10 mouse cellular contexts compared by ENCODE assay signal in the genomic region with DNA sequence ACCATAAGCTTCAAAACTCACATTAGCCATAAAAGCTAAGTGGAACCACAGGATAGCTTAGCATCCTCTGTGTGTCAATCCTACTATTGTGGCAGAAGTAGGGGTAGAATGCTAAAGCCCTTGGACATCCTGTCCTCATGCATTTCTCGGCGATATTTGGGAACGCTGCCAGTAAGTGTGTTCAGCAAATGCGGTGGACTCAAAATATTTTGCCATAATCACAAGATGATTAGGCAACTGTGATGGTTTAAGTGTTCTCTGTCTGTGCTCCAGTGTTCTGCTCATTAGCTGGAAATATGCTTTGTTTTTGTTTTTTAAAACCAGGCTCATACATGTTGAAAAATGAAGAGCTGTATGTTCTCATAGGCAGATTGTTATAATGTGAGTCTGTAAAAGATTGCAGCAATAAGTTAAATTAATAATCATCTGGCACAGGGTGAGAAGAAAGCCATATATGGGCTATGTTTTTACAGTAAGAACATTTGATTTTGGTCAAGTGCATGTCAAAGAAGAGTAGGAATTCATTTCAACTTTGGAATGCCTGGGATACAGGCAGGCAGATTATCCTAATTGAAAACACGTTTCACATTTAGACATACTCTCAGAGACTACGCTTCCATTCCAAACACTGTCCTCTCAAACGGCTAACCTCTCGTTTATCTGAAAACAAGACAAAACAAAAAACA. TPM values are rescaled to one million over a fixed set of nuclear protein-coding genes. Genes with fewer than 3 reads are reported as not detected.
A peak's percentile ranks its signal among the peaks of the same experiment; 100 is the strongest.
DNase-seq lines count a peak whose midpoint lies in the region; ATAC-seq and TF ChIP-seq lines count a peak whose summit lies in the region.
"Had no signal": no experiment of that assay in that cellular context is flagged by ENCODE, and none has a peak within 500 bp of the region (broad histone marks: within the 10 kb centered on the region; RNA-seq: fewer than 3 reads in every experiment).

No protein-coding gene starts in this region.

- no peaks in the 10 kb centered on the region for H3K4me1 ChIP-seq in embryonic facial prominence, embryonic 11.5 days (ENCODE audit: control insufficient read depth, insufficient read depth, low read length)
- H3K4me1 ChIP-seq in embryonic facial prominence, embryonic 10.5 days = peaks cover 13% of the 10 kb centered on the region; the same call in 1 of the 2 replicates
- H3K4me1 ChIP-seq in kidney, postnatal 0 days (replicated peaks; ENCODE audit: insufficient read depth, low read length) = no peaks in the 10 kb centered on the region
- H3K4me1 ChIP-seq in embryonic facial prominence, embryonic 13.5 days = peaks cover 20% of the 10 kb centered on the region
- H3K4me1 ChIP-seq: liver, embryonic 12.5 days had no signal

- no peak for TF ChIP-seq POLR2A in myocyte (IDR thresholded peaks at IDR 0.05; ENCODE audit: insufficient read length, low read depth)

- no peak overlapping the region for H3K9ac ChIP-seq in embryonic facial prominence, embryonic 11.5 days (replicated peaks; ENCODE audit: low read length)
- no peak overlapping the region for H3K9ac ChIP-seq in kidney, postnatal 0 days (ENCODE audit: low read depth, low read length)
- H3K9ac ChIP-seq in embryonic facial prominence, embryonic 13.5 days = no peak overlapping the region
- H3K9ac ChIP-seq: liver, embryonic 12.5 days had no signal

- no peak overlapping the region for H3ac ChIP-seq in myocyte (ENCODE audit: control insufficient read depth, insufficient read length)

- ATAC-seq in embryonic facial prominence, embryonic 11.5 days (replicated peaks; ENCODE audit: insufficient number of reproducible peaks, low FRiP score, low TSS enrichment, low read depth) = no peak
- ATAC-seq in kidney, postnatal 0 days (replicated peaks; ENCODE audit: low FRiP score, low read depth) = no peak
- ATAC-seq in embryonic facial prominence, embryonic 13.5 days (ENCODE audit: insufficient number of reproducible peaks, insufficient read depth, low FRiP score, low TSS enrichment, low read depth) = no peak
- ATAC-seq: hindbrain, embryonic 16.5 days; liver, embryonic 12.5 days had no signal

- TF ChIP-seq CTCF in kidney, postnatal 0 days (IDR thresholded peaks at IDR 0.05; ENCODE audit: low read depth) = no peak

- no peak overlapping the region for H3K4me3 ChIP-seq in embryonic facial prominence, embryonic 11.5 days (ENCODE audit: low read depth, low read length)
- no peak overlapping the region for H3K4me3 ChIP-seq in embryonic facial prominence, embryonic 10.5 days
- H3K4me3 ChIP-seq in kidney, postnatal 0 days (replicated peaks; ENCODE audit: low read depth, low read length) = no peak overlapping the region
- no peak overlapping the region for H3K4me3 ChIP-seq in embryonic facial prominence, embryonic 13.5 days
- no peak overlapping the region for H3K4me3 ChIP-seq in myocyte
- H3K4me3 ChIP-seq: liver, embryonic 12.5 days had no signal

- peak; percentile 40 for DNase-seq in embryonic facial prominence, embryonic 11.5 days (ENCODE audit: low spot score)
- DNase-seq in embryonic facial prominence, embryonic 10.5 days (ENCODE audit: low spot score) = no peak
- DNase-seq in kidney, postnatal 0 days (ENCODE audit: low spot score) = peak; percentile 24
- DNase-seq in kidney, postnatal 25 days = no peak
- no peak for DNase-seq in layer of hippocampus, adult 11-12 months (ENCODE audit: low spot score)
- no peak for DNase-seq in testis, postnatal 10 days (ENCODE audit: low spot score)

- no peak overlapping the region for H3K27ac ChIP-seq in embryonic facial prominence, embryonic 11.5 days (replicated peaks; ENCODE audit: low read depth, low read length)
- H3K27ac ChIP-seq in embryonic facial prominence, embryonic 10.5 days (replicated peaks) = no peak overlapping the region
- H3K27ac ChIP-seq in kidney, postnatal 0 days = no peak overlapping the region
- H3K27ac ChIP-seq in embryonic facial prominence, embryonic 13.5 days = peak overlapping the region; percentile 66
- H3K27ac ChIP-seq: liver, embryonic 12.5 days had no signal

- H3K9me3 ChIP-seq in embryonic facial prominence, embryonic 11.5 days (replicated peaks; ENCODE audit: control insufficient read depth, low read length) = no peaks in the 10 kb centered on the region
- no peaks in the 10 kb centered on the region for H3K9me3 ChIP-seq in embryonic facial prominence, embryonic 10.5 days
- no peaks in the 10 kb centered on the region for H3K9me3 ChIP-seq in kidney, postnatal 0 days (replicated peaks; ENCODE audit: low read length)
- no peaks in the 10 kb centered on the region for H3K9me3 ChIP-seq in embryonic facial prominence, embryonic 13.5 days
- H3K9me3 ChIP-seq: liver, embryonic 12.5 days had no signal

- H3K79me2 ChIP-seq in myocyte (ENCODE audit: control insufficient read depth, insufficient read depth) = no peaks in the 10 kb centered on the region

- no peak overlapping the region for H3K4me2 ChIP-seq in embryonic facial prominence, embryonic 11.5 days (ENCODE audit: low read depth, low read length)
- H3K4me2 ChIP-seq in kidney, postnatal 0 days (ENCODE audit: low read length) = no peak overlapping the region
- peak overlapping the region; percentile 27; the same call in 1 of the 2 replicates for H3K4me2 ChIP-seq in embryonic facial prominence, embryonic 13.5 days
- peak overlapping the region; percentile 70 for H3K4me2 ChIP-seq in myocyte (ENCODE audit: low read depth)
- H3K4me2 ChIP-seq: liver, embryonic 12.5 days had no signal

- H3K27me3 ChIP-seq in embryonic facial prominence, embryonic 11.5 days (ENCODE audit: control insufficient read depth, insufficient read depth, low read length) = no peaks in the 10 kb centered on the region
- H3K27me3 ChIP-seq in embryonic facial prominence, embryonic 10.5 days (replicated peaks; ENCODE audit: low read depth, poor library complexity, severe bottlenecking) = no peaks in the 10 kb centered on the region
- no peaks in the 10 kb centered on the region for H3K27me3 ChIP-seq in kidney, postnatal 0 days (ENCODE audit: insufficient read depth, low read length)
- H3K27me3 ChIP-seq in embryonic facial prominence, embryonic 13.5 days = no peaks in the 10 kb centered on the region
- no peaks in the 10 kb centered on the region for H3K27me3 ChIP-seq in myocyte (ENCODE audit: control insufficient read depth, insufficient read depth, insufficient read length)
- H3K27me3 ChIP-seq: liver, embryonic 12.5 days had no signal

- no peaks in the 10 kb centered on the region for H3K36me3 ChIP-seq in embryonic facial prominence, embryonic 11.5 days (replicated peaks; ENCODE audit: control insufficient read depth, insufficient read depth, low read depth, low read length)
- no peaks in the 10 kb centered on the region for H3K36me3 ChIP-seq in embryonic facial prominence, embryonic 10.5 days (replicated peaks)
- H3K36me3 ChIP-seq in kidney, postnatal 0 days (ENCODE audit: insufficient read depth, low read length) = no peaks in the 10 kb centered on the region
- H3K36me3 ChIP-seq in embryonic facial prominence, embryonic 13.5 days = no peaks in the 10 kb centered on the region
- no peaks in the 10 kb centered on the region for H3K36me3 ChIP-seq in myocyte (ENCODE audit: control insufficient read depth, insufficient read depth)
- H3K36me3 ChIP-seq: liver, embryonic 12.5 days had no signal

- 55% methylated on average over 8 of the region's 8 CpGs for WGBS in embryonic facial prominence, embryonic 11.5 days
- WGBS in embryonic facial prominence, embryonic 10.5 days = 66% methylated on average over 8 of the region's 8 CpGs
- 65% methylated on average over 8 of the region's 8 CpGs for WGBS in kidney, postnatal 0 days
- 23% methylated on average over 8 of the region's 8 CpGs for WGBS in embryonic facial prominence, embryonic 13.5 days

TF ChIP-seq in myocyte, 11 proteins besides CTCF, POLR2A, EP300 and RAD21:
- TF ChIP-seq CEBPB (IDR thresholded peaks at IDR 0.05; ENCODE audit: insufficient read depth, poor library complexity, severe bottlenecking) = peak; percentile 44; the same call in 1 of the 2 replicates
- TF ChIP-seq REST (IDR thresholded peaks at IDR 0.05; ENCODE audit: insufficient read depth, insufficient read length) = no peak

RNA-seq across cellular contexts. Expression of a gene that starts 41.9 kb away (rescaled TPM):
- 78.1 and 82.7 TPM in 2 replicates for polyA plus RNA-seq in embryonic facial prominence, embryonic 11.5 days (2014; fragmentation: Nextera tagmentation; extraction: Ambion mirVana)
- 55.7 and 57.5 TPM in 2 replicates for polyA plus RNA-seq in embryonic facial prominence, embryonic 10.5 days (2016; fragmentation: Nextera tagmentation; extraction: Ambion mirVana)
- 11.5 and 12.3 TPM in 2 replicates for polyA plus RNA-seq in kidney, postnatal 0 days (2015; fragmentation: Nextera tagmentation; extraction: Ambion mirVana)
- 56.6 and 68.0 TPM in 2 replicates for polyA plus RNA-seq in embryonic facial prominence, embryonic 13.5 days (2015; fragmentation: Nextera tagmentation; extraction: Ambion mirVana)
- 19.8 TPM for polyA plus RNA-seq in myocyte (2012; fragmentation: generic; extraction: Trizol)

Comparison
In these comparisons a context has a peak if more than half of its experiments do, and no peak if none do; other contexts are left out.
1. DNase-seq: peak in embryonic facial prominence, embryonic 11.5 days (single experiment) and kidney, postnatal 0 days (single experiment); none in embryonic facial prominence, embryonic 10.5 days (single experiment), kidney, postnatal 25 days (0 of 2), layer of hippocampus, adult 11-12 months (single experiment) and testis, postnatal 10 days (single experiment).
2. H3K4me2 ChIP-seq: peak in embryonic facial prominence, embryonic 13.5 days (single experiment) and myocyte (single experiment); none in embryonic facial prominence, embryonic 11.5 days (single experiment) and kidney, postnatal 0 days (single experiment).